Mouse (Mus musculus) forebrain, embryonic 10.5 days (tissue): ENCODE results near the gene Med17. TPM values are rescaled to one million over a fixed set of nuclear protein-coding genes. Genes with fewer than 3 reads are reported as not detected.
"Not testable (repeated sequence)": the region's sequence is repeated elsewhere in the genome, so short reads cannot be mapped to it uniquely, and the experiment has no call there.

ENCODE experiments used
- DNase-seq: peaks from one replicate; pipeline ENCODE4 v3.0.0-alpha.2; 2017; ENCODE audit warnings: low spot score; ENCODE audit errors: extremely low spot score
- H3K27ac ChIP-seq: fragments of 300-500 bp; sonication (generic); 2 replicates; pipeline ENCODE4 v1.5.1; 2016; ENCODE audit warnings: mild to moderate bottlenecking
- H3K27me3 ChIP-seq: fragments of 300-500 bp; sonication (generic); 2 replicates; pipeline ENCODE4 v1.6.1; 2016; ENCODE audit warnings: mild to moderate bottlenecking; ENCODE audit not compliant: poor library complexity, severe bottlenecking
- H3K36me3 ChIP-seq: fragments of 300-500 bp; sonication (generic); replicated peaks from 2 replicates; pipeline ENCODE4 v1.6.1; 2016; ENCODE audit warnings: mild to moderate bottlenecking, moderate library complexity
- H3K4me1 ChIP-seq: fragments of 300-500 bp; sonication (generic); 2 replicates; pipeline ENCODE4 v1.6.1; 2016
- H3K4me3 ChIP-seq: fragments of 300-500 bp; sonication (generic); 2 replicates; pipeline ENCODE4 v1.5.1; 2016; ENCODE audit warnings: mild to moderate bottlenecking, moderate library complexity
- H3K9me3 ChIP-seq: fragments of 300-500 bp; sonication (generic); 2 replicates; pipeline ENCODE4 v1.6.1; 2016; ENCODE audit warnings: mild to moderate bottlenecking, moderate library complexity
- WGBS: fragments of 180-500 bp; shearing (Covaris S2); methylation state at CpG from one replicate; pipeline ENCODE4 v1.1.7; 2016; 5-methylcytosine and 5-hydroxymethylcytosine counted together
- polyA plus RNA-seq: library from polyadenylated mRNA; unstranded; fragments of >200 nt; fragmentation: Nextera tagmentation; extraction: Ambion mirVana; gene quantifications from 2 replicates; pipeline ENCODE4 v1.2.1, GENCODE M21; 2016

Gene Med17
- polyA plus RNA-seq, 1 experiment from 2014 or later: 39.5 TPM

- Histone ChIP-seq H3K4me3 (peak within 1 kb of the TSS; percentile 87), H3K36me3 (peaks cover 46% of the 10 kb centered on the region), H3K4me1 (peaks cover 30% of the 10 kb centered on the region), H3K9me3 (no peaks in the 10 kb centered on the region), H3K27me3 (no peaks in the 10 kb centered on the region), H3K27ac (peak within 1 kb of the TSS; percentile 98)
- no peak for DNase-seq
- under 1% methylated on average over 35 of the region's 35 CpGs for WGBS
Measured at GRCm38 (mm10) chr9:15306398-15307119, 26.8 kb upstream of the Med17 start, which contains the start of gene 4931406C07Rik. Gene 4931406C07Rik (minus strand): TSS chr9:15306448.

GRCm38 (mm10) chr9:15305503-15306397 lies 26.0 kb upstream of the Med17 start, which contains the start of gene Taf1d:
Gene Taf1d (plus strand): TSS chr9:15306214.
- peaks cover 38% of the 10 kb centered on the region for H3K36me3 ChIP-seq
- H3K4me1 ChIP-seq: peaks cover 30% of the 10 kb centered on the region
- 13% methylated on average over 45 of the region's 45 CpGs for WGBS
- no peaks in the 10 kb centered on the region for H3K27me3 ChIP-seq
- H3K27ac ChIP-seq: peak within 1 kb of the TSS; percentile 98
- DNase-seq: peak; percentile 93
- H3K9me3 ChIP-seq: no peaks in the 10 kb centered on the region
- H3K4me3 ChIP-seq: peak within 1 kb of the TSS; percentile 87

- H3K36me3 ChIP-seq: peaks cover 10% of the 10 kb centered on the region
- WGBS: 67% methylated on average over 2 of the region's 2 CpGs
- H3K27me3 ChIP-seq: no peaks in the 10 kb centered on the region
- peaks cover 14% of the 10 kb centered on the region for H3K4me1 ChIP-seq
- no peaks in the 10 kb centered on the region for H3K9me3 ChIP-seq
- DNase-seq: no peak
- H3K27ac ChIP-seq: no peak overlapping the region
- H3K4me3 ChIP-seq: no peak overlapping the region
Measured at GRCm38 (mm10) chr9:15302881-15303280, 23.1 kb upstream of the Med17 start.

GRCm38 (mm10) chr9:15302006-15302405 lies 22.3 kb upstream of the Med17 start:
- 76% methylated on average over 6 of the region's 6 CpGs for WGBS
- not testable (repeated sequence) for H3K9me3 ChIP-seq, H3K27me3 ChIP-seq, H3K4me1 ChIP-seq, H3K36me3 ChIP-seq, DNase-seq, H3K27ac ChIP-seq, H3K4me3 ChIP-seq

GRCm38 (mm10) chr9:15301399-15301798 lies 21.7 kb upstream of the Med17 start:
- WGBS: 69% methylated on average over 6 of the region's 6 CpGs
- no peaks in the 10 kb centered on the region for H3K27me3 ChIP-seq
- H3K4me3 ChIP-seq: no peak overlapping the region
- H3K36me3 ChIP-seq: no peaks in the 10 kb centered on the region
- H3K4me1 ChIP-seq: peaks cover 4% of the 10 kb centered on the region; the same call in 1 of the 2 replicates
- no peak overlapping the region for H3K27ac ChIP-seq
- no peaks in the 10 kb centered on the region for H3K9me3 ChIP-seq
- DNase-seq: no peak

GRCm38 (mm10) chr9:15300056-15300455 lies 20.3 kb upstream of the Med17 start:
- Histone ChIP-seq H3K36me3 (no peaks in the 10 kb centered on the region), H3K9me3 (no peaks in the 10 kb centered on the region), H3K27ac (no peak overlapping the region), H3K4me1 (no peaks in the 10 kb centered on the region), H3K4me3 (no peak overlapping the region), H3K27me3 (no peaks in the 10 kb centered on the region)
- no peak for DNase-seq
- WGBS: 86% methylated on average over 5 of the region's 5 CpGs

- H3K27me3 ChIP-seq: no peaks in the 10 kb centered on the region
- H3K9me3 ChIP-seq: no peaks in the 10 kb centered on the region
- no peak overlapping the region for H3K27ac ChIP-seq
- no peak overlapping the region for H3K4me3 ChIP-seq
- H3K36me3 ChIP-seq: no peaks in the 10 kb centered on the region
- H3K4me1 ChIP-seq: no peaks in the 10 kb centered on the region
- 78% methylated on average over 2 of the region's 2 CpGs for WGBS
- no peak for DNase-seq
Measured at GRCm38 (mm10) chr9:15298451-15298850, 18.7 kb upstream of the Med17 start.

- Histone ChIP-seq H3K27me3 (no peaks in the 10 kb centered on the region), H3K27ac (no peak overlapping the region), H3K4me3 (no peak overlapping the region), H3K9me3 (no peaks in the 10 kb centered on the region), H3K4me1 (no peaks in the 10 kb centered on the region), H3K36me3 (no peaks in the 10 kb centered on the region)
- WGBS: 90% methylated on average over 7 of the region's 7 CpGs
- DNase-seq: no peak
Measured at GRCm38 (mm10) chr9:15297112-15297511, 17.4 kb upstream of the Med17 start.

- H3K4me1 ChIP-seq: no peaks in the 10 kb centered on the region
- H3K9me3 ChIP-seq: no peaks in the 10 kb centered on the region
- no peak overlapping the region for H3K4me3 ChIP-seq
- DNase-seq: no peak
- WGBS: 91% methylated on average over 6 of the region's 6 CpGs
- H3K36me3 ChIP-seq: no peaks in the 10 kb centered on the region
- no peaks in the 10 kb centered on the region for H3K27me3 ChIP-seq
- no peak overlapping the region for H3K27ac ChIP-seq
Measured at GRCm38 (mm10) chr9:15289251-15289650, 9.5 kb upstream of the Med17 start.

GRCm38 (mm10) chr9:15288402-15288801 lies 8.7 kb upstream of the Med17 start:
- no peak overlapping the region for H3K4me3 ChIP-seq
- 92% methylated on average over 3 of the region's 3 CpGs for WGBS
- no peaks in the 10 kb centered on the region for H3K36me3 ChIP-seq
- H3K27ac ChIP-seq: no peak overlapping the region
- no peaks in the 10 kb centered on the region for H3K9me3 ChIP-seq
- no peaks in the 10 kb centered on the region for H3K4me1 ChIP-seq
- H3K27me3 ChIP-seq: no peaks in the 10 kb centered on the region
- DNase-seq: no peak

- H3K27ac ChIP-seq: no peak overlapping the region
- WGBS: 48% methylated on average over 6 of the region's 6 CpGs
- H3K4me3 ChIP-seq: no peak overlapping the region
- H3K9me3 ChIP-seq: no peaks in the 10 kb centered on the region
- H3K36me3 ChIP-seq: no peaks in the 10 kb centered on the region
- H3K4me1 ChIP-seq: no peaks in the 10 kb centered on the region
- no peak for DNase-seq
- no peaks in the 10 kb centered on the region for H3K27me3 ChIP-seq
Measured at GRCm38 (mm10) chr9:15287846-15288245, 8.1 kb upstream of the Med17 start.

- Histone ChIP-seq H3K27me3 (no peaks in the 10 kb centered on the region), H3K27ac (no peak overlapping the region), H3K9me3 (no peaks in the 10 kb centered on the region), H3K36me3 (no peaks in the 10 kb centered on the region), H3K4me3 (no peak overlapping the region), H3K4me1 (peaks cover 9% of the 10 kb centered on the region)
- WGBS: 65% methylated on average over 3 of the region's 3 CpGs
- no peak for DNase-seq
Measured at GRCm38 (mm10) chr9:15285443-15285842, 5.7 kb upstream of the Med17 start.

GRCm38 (mm10) chr9:15280491-15280879 lies 754 bp upstream of the Med17 start:
- Histone ChIP-seq H3K36me3 (peaks cover 19% of the 10 kb centered on the region), H3K4me3 (peak overlapping the region; percentile 98), H3K27ac (peak overlapping the region; percentile 92), H3K27me3 (no peaks in the 10 kb centered on the region), H3K4me1 (peaks cover 24% of the 10 kb centered on the region), H3K9me3 (no peaks in the 10 kb centered on the region)
- 50% methylated on average over 5 of the region's 5 CpGs for WGBS
- no peak for DNase-seq
